Mouse (Mus musculus) brain, embryonic 14.5 days (tissue): Measurements from ENCODE around the gene Gm3594.
"Not testable (repeated sequence)": the region's sequence is repeated elsewhere in the genome, so short reads cannot be mapped to it uniquely, and the experiment has no call there.

ENCODE experiments used
- CTCF ChIP-seq: fragments of 200-500 bp; IDR thresholded peaks from 2 replicates; pipeline ENCODE4 v1.5.1; 2012; ENCODE audit warnings: inconsistent platforms, mild to moderate bottlenecking, moderate library complexity, borderline replicate concordance; ENCODE audit not compliant: insufficient read depth, insufficient read length; ENCODE audit errors: extremely low read depth
- POLR2A ChIP-seq: fragments of 200-500 bp; IDR thresholded peaks from 2 replicates; pipeline ENCODE4 v1.6.1; 2012; ENCODE audit warnings: mild to moderate bottlenecking, inconsistent platforms, borderline replicate concordance; ENCODE audit not compliant: poor library complexity, insufficient read depth, insufficient read length, severe bottlenecking; ENCODE audit errors: extremely low read depth

DNA sequence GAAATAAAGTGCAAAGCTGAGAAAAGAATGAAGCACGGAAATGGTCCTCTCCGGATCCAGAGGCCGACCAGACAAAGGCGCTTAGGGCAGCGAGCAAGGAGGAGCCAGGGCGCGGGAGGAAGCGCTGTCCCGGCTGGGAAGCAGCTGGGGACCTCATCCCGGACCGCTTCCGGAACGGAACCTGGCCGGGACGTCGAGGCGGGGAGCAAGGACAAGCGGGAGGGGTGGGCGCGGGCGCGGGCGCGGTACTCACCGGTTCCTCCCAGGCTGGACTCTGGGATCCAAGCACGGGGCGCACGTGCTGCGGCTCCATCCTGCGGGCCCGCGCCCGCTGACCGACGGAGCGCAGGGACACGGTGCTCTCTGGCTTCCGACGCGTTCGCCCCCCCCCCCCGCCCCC lies 17.6 kb downstream of the Gm3594 start:
- not testable (repeated sequence) for TF ChIP-seq CTCF, POLR2A
